Mouse (Mus musculus) forebrain, embryonic 15.5 days (tissue): ENCODE data around the gene Shb. TPM values are rescaled to one million over a fixed set of nuclear protein-coding genes. Genes with fewer than 3 reads are reported as not detected.

ENCODE experiments used
- ATAC-seq: fragments of 200-750 bp; cut with Nextera tagmentation; replicated peaks from 2 replicates; pipeline ENCODE4 v1.8.0; 2017; ENCODE audit warnings: mild to moderate bottlenecking, moderate TSS enrichment, moderate library complexity
- H3K27ac ChIP-seq: fragments of 300-500 bp; sonication (generic); replicated peaks from 2 replicates; pipeline ENCODE4 v1.5.1; 2015; ENCODE audit warnings: mild to moderate bottlenecking, inconsistent platforms
- H3K27me3 ChIP-seq: fragments of 300-500 bp; sonication (generic); 2 replicates; pipeline ENCODE4 v1.6.1; 2015; ENCODE audit warnings: inconsistent platforms
- H3K36me3 ChIP-seq: fragments of 300-500 bp; sonication (generic); 2 replicates; pipeline ENCODE4 v1.6.1; 2015; ENCODE audit warnings: mild to moderate bottlenecking, inconsistent platforms
- H3K4me1 ChIP-seq: fragments of 300-500 bp; sonication (generic); 2 replicates; pipeline ENCODE4 v1.6.1; 2015; ENCODE audit warnings: inconsistent platforms
- H3K4me2 ChIP-seq: fragments of 300-500 bp; sonication (generic); replicated peaks from 2 replicates; pipeline ENCODE4 v1.6.1; 2015; ENCODE audit warnings: mild to moderate bottlenecking, inconsistent platforms
- H3K4me3 ChIP-seq: fragments of 300-500 bp; sonication (generic); 2 replicates; pipeline ENCODE4 v1.5.1; 2015; ENCODE audit warnings: mild to moderate bottlenecking, inconsistent platforms
- H3K9ac ChIP-seq: fragments of 300-500 bp; sonication (generic); replicated peaks from 2 replicates; pipeline ENCODE4 v1.6.1; 2015; ENCODE audit warnings: mild to moderate bottlenecking, inconsistent platforms
- H3K9me3 ChIP-seq: fragments of 300-500 bp; sonication (generic); 2 replicates; pipeline ENCODE4 v1.6.1; 2016; ENCODE audit warnings: inconsistent platforms
- WGBS: fragments of 180-500 bp; shearing (Covaris S2); methylation state at CpG from one replicate; pipeline ENCODE4 v1.1.7; 2015; ENCODE audit warnings: mixed read lengths; 5-methylcytosine and 5-hydroxymethylcytosine counted together
- polyA plus RNA-seq: library from polyadenylated mRNA; unstranded; fragments of >200 nt; fragmentation: Nextera tagmentation; extraction: Ambion mirVana; gene quantifications from 2 replicates; pipeline ENCODE4 v1.2.1, GENCODE M21; 2015

The Shb gene
- polyA plus RNA-seq, 1 experiment from 2014 or later: 13.1 TPM

GRCm38 (mm10) chr4:45487681-45488081, 44.6 kb downstream of the Shb start:
- no peak overlapping the region for H3K4me3 ChIP-seq
- no peaks in the 10 kb centered on the region for H3K9me3 ChIP-seq
- peaks cover 57% of the 10 kb centered on the region for H3K4me1 ChIP-seq
- no peak overlapping the region for H3K27ac ChIP-seq
- 57% methylated on average over 6 of the region's 6 CpGs for WGBS
- H3K36me3 ChIP-seq: peaks cover 4% of the 10 kb centered on the region; the same call in 1 of the 2 replicates
- no peak overlapping the region for H3K9ac ChIP-seq
- no peaks in the 10 kb centered on the region for H3K27me3 ChIP-seq
- ATAC-seq: no peak
- H3K4me2 ChIP-seq: no peak overlapping the region

GRCm38 (mm10) chr4:45485024-45485423, 47.2 kb downstream of the Shb start:
- 68% methylated on average over 5 of the region's 5 CpGs for WGBS
- Histone ChIP-seq H3K9me3 (no peaks in the 10 kb centered on the region), H3K4me3 (no peak overlapping the region), H3K4me2 (no peak overlapping the region), H3K36me3 (peaks cover 4% of the 10 kb centered on the region; the same call in 1 of the 2 replicates), H3K27ac (no peak overlapping the region), H3K4me1 (peaks cover 37% of the 10 kb centered on the region), H3K9ac (no peak overlapping the region), H3K27me3 (no peaks in the 10 kb centered on the region)
- no peak for ATAC-seq

GRCm38 (mm10) chr4:45483271-45484245, 48.7 kb downstream of the Shb start:
- peaks cover 34% of the 10 kb centered on the region for H3K4me1 ChIP-seq
- no peak overlapping the region for H3K4me2 ChIP-seq
- H3K27ac ChIP-seq: no peak overlapping the region
- WGBS: 52% methylated on average over 8 of the region's 8 CpGs
- no peak overlapping the region for H3K4me3 ChIP-seq
- peaks cover 3% of the 10 kb centered on the region; the same call in 1 of the 2 replicates for H3K36me3 ChIP-seq
- no peak for ATAC-seq
- H3K9ac ChIP-seq: no peak overlapping the region
- H3K9me3 ChIP-seq: no peaks in the 10 kb centered on the region
- H3K27me3 ChIP-seq: no peaks in the 10 kb centered on the region

- Histone ChIP-seq H3K27me3 (no peaks in the 10 kb centered on the region), H3K9me3 (no peaks in the 10 kb centered on the region), H3K9ac (no peak overlapping the region), H3K4me2 (no peak overlapping the region), H3K4me1 (peaks cover 39% of the 10 kb centered on the region), H3K27ac (no peak overlapping the region), H3K36me3 (no peaks in the 10 kb centered on the region), H3K4me3 (no peak overlapping the region)
- ATAC-seq: no peak
- 91% methylated on average over 13 of the region's 13 CpGs for WGBS
Observed at GRCm38 (mm10) chr4:45482271-45482670, 50.0 kb downstream of the Shb start.

GRCm38 (mm10) chr4:45481431-45481830, 50.8 kb downstream of the Shb start:
- H3K9ac ChIP-seq: no peak overlapping the region
- no peak overlapping the region for H3K27ac ChIP-seq
- ATAC-seq: no peak
- H3K9me3 ChIP-seq: no peaks in the 10 kb centered on the region
- H3K4me2 ChIP-seq: no peak overlapping the region
- H3K36me3 ChIP-seq: no peaks in the 10 kb centered on the region
- no peaks in the 10 kb centered on the region for H3K27me3 ChIP-seq
- peaks cover 48% of the 10 kb centered on the region for H3K4me1 ChIP-seq
- H3K4me3 ChIP-seq: no peak overlapping the region
- 86% methylated on average over 5 of the region's 5 CpGs for WGBS

- Histone ChIP-seq H3K4me2 (no peak overlapping the region), H3K4me3 (no peak overlapping the region), H3K27me3 (no peaks in the 10 kb centered on the region), H3K27ac (no peak overlapping the region), H3K9ac (no peak overlapping the region), H3K36me3 (no peaks in the 10 kb centered on the region), H3K9me3 (no peaks in the 10 kb centered on the region), H3K4me1 (peaks cover 53% of the 10 kb centered on the region)
- ATAC-seq: no peak
- 57% methylated on average over 3 of the region's 3 CpGs for WGBS
Observed at GRCm38 (mm10) chr4:45480595-45480994, 51.7 kb downstream of the Shb start.

- Histone ChIP-seq H3K36me3 (no peaks in the 10 kb centered on the region), H3K4me3 (no peak overlapping the region), H3K27ac (0 out of 2 replicates have a peak overlapping the region, but pooled peaks have one; percentile 77), H3K4me1 (peaks cover 52% of the 10 kb centered on the region), H3K27me3 (no peaks in the 10 kb centered on the region), H3K9me3 (no peaks in the 10 kb centered on the region), H3K9ac (0 out of 2 replicates have a peak overlapping the region, but pooled peaks have one; percentile 3), H3K4me2 (no peak overlapping the region)
- WGBS: 53% methylated on average over 10 of the region's 10 CpGs
- no peak for ATAC-seq
Observed at GRCm38 (mm10) chr4:45479433-45479832, 52.8 kb downstream of the Shb start.

GRCm38 (mm10) chr4:45478178-45478577, 54.1 kb downstream of the Shb start:
- Histone ChIP-seq H3K27me3 (no peaks in the 10 kb centered on the region), H3K27ac (peak overlapping the region; percentile 77), H3K36me3 (no peaks in the 10 kb centered on the region), H3K4me3 (no peak overlapping the region), H3K9ac (no peak overlapping the region), H3K9me3 (no peaks in the 10 kb centered on the region), H3K4me2 (no peak overlapping the region), H3K4me1 (peaks cover 58% of the 10 kb centered on the region)
- ATAC-seq: peak; percentile 82
- WGBS: 8% methylated on average over 7 of the region's 7 CpGs

GRCm38 (mm10) chr4:45477047-45477446, 55.2 kb downstream of the Shb start:
- no peaks in the 10 kb centered on the region for H3K9me3 ChIP-seq
- no peak overlapping the region for H3K4me2 ChIP-seq
- H3K4me3 ChIP-seq: no peak overlapping the region
- WGBS: 89% methylated on average over 3 of the region's 3 CpGs
- no peak for ATAC-seq
- no peaks in the 10 kb centered on the region for H3K36me3 ChIP-seq
- no peaks in the 10 kb centered on the region for H3K27me3 ChIP-seq
- 0 out of 2 replicates have a peak overlapping the region, but pooled peaks have one; percentile 77 for H3K27ac ChIP-seq
- H3K9ac ChIP-seq: no peak overlapping the region
- peaks cover 70% of the 10 kb centered on the region for H3K4me1 ChIP-seq

GRCm38 (mm10) chr4:45474832-45475231, 57.4 kb downstream of the Shb start:
- Histone ChIP-seq H3K9me3 (no peaks in the 10 kb centered on the region), H3K36me3 (no peaks in the 10 kb centered on the region), H3K27ac (no peak overlapping the region), H3K9ac (no peak overlapping the region), H3K4me3 (no peak overlapping the region), H3K4me1 (peaks cover 72% of the 10 kb centered on the region), H3K4me2 (no peak overlapping the region), H3K27me3 (no peaks in the 10 kb centered on the region)
- 84% methylated on average over 5 of the region's 5 CpGs for WGBS
- no peak for ATAC-seq

GRCm38 (mm10) chr4:45474131-45474530, 58.1 kb downstream of the Shb start:
- H3K9me3 ChIP-seq: no peaks in the 10 kb centered on the region
- peak overlapping the region; percentile 82; the same call in 1 of the 2 replicates for H3K27ac ChIP-seq
- 95% methylated on average over 4 of the region's 4 CpGs for WGBS
- H3K4me2 ChIP-seq: no peak overlapping the region
- no peak for ATAC-seq
- H3K36me3 ChIP-seq: no peaks in the 10 kb centered on the region
- H3K27me3 ChIP-seq: no peaks in the 10 kb centered on the region
- H3K4me3 ChIP-seq: no peak overlapping the region
- H3K9ac ChIP-seq: no peak overlapping the region
- peaks cover 69% of the 10 kb centered on the region for H3K4me1 ChIP-seq

GRCm38 (mm10) chr4:45473129-45473528, 59.1 kb downstream of the Shb start:
- Histone ChIP-seq H3K9ac (no peak overlapping the region), H3K4me2 (no peak overlapping the region; the same call in 1 of the 2 replicates), H3K9me3 (no peaks in the 10 kb centered on the region), H3K36me3 (no peaks in the 10 kb centered on the region), H3K27me3 (no peaks in the 10 kb centered on the region), H3K4me1 (peaks cover 61% of the 10 kb centered on the region), H3K27ac (peak overlapping the region; percentile 82), H3K4me3 (no peak overlapping the region)
- 7% methylated on average over 11 of the region's 11 CpGs for WGBS
- ATAC-seq: peak; percentile 84
